Mouse (Mus musculus) spleen, adult 18-20 months (tissue): ENCODE data around the gene Polrmt.
A peak's percentile ranks its signal among the peaks of the same experiment; 100 is the strongest.

ENCODE experiments used
- DNase-seq, 2 experiments: peaks; one replicate each; pipeline ENCODE4 v3.0.0; 2022; ENCODE audit warnings: mixed read lengths in 2 of 2

The Polrmt gene

DNA sequence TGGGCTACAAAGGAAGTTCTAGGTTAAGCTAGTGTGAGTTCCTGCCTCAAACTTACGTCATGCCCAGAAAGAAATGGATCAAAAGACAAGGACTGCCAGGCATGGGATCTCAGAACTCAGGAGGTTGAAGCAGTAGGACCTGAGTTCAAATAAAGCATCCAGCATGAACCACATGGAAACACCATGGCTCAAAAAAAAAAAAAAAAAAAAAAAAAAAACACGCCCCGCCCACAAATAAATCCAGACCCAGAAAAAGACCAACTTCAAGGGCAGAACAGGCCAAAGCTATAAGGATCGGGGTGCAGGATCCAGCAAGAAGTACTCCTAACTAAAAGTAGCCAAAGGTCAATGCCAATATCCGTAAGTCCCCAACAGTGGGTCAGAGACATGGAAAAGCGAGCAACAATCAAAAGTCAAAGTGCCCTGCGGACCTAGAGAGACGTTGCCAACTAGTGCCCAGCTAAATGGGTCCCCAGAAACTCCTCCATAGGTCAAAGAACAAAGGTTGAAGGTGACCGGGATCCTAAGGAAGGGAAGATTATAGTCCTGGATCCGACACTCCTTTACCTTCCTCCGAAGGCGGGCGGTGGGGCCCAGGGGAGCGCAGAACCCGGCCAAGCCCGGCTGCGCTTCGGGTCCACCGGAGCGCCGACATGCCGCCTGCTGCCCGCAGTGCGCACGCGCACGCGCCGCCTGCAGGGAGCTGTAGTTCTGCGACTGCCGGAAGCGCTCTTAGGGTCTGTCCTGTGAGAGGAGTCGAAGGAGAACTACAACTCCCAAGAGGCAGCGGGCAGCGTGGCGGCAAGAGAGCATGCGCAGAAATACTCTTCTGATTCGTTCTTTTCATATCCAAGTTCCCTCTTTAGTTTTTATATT, at the start of gene Polrmt:
Polrmt (minus strand) TSS at position 684 of the 876 bp plus-strand sequence.
- DNase-seq: peak; percentile 90 to 93

DNA sequence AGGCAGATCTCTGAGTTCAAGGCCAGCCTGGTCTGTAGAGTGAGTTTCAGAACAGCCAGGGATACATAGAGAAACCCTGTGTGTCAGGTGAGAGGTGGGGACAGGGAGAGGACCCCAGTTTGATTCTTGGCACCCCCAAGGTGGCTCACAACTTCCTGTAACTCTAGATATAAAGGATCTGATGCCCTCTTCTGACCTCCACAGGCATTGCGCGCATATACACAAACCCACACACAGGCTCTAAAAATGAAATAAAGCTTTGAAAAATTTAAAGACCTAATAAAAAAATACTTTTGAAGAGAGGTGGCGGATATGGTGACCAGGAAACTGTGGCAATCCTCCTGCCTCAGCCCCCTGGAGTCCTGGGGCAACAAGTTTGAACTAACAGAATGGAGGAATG, 49.5 kb upstream of the Polrmt start:
- DNase-seq: no peak

DNA sequence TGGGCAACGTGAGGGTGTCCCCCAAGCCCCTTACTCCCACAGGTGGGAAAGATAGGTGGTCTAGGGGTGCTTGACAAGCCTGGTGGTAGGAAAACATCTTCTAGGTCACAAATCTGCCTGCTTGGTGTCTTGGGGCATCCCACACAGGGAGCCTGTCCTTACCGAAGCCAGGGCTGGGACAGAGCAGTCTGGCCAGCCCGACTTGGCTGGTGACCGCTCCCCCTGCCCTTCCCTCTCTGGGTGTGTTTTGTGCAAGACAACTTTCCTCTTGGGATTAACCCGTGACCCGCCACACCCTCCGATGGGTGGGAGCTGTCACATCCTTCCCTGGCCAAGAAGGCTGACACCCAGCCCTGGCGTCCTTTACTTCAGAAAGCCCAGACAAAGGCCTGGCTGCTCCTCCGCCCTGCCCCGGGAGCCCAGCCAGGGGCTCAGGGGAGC, 48.1 kb upstream of the Polrmt start:
- DNase-seq: no peak

DNA sequence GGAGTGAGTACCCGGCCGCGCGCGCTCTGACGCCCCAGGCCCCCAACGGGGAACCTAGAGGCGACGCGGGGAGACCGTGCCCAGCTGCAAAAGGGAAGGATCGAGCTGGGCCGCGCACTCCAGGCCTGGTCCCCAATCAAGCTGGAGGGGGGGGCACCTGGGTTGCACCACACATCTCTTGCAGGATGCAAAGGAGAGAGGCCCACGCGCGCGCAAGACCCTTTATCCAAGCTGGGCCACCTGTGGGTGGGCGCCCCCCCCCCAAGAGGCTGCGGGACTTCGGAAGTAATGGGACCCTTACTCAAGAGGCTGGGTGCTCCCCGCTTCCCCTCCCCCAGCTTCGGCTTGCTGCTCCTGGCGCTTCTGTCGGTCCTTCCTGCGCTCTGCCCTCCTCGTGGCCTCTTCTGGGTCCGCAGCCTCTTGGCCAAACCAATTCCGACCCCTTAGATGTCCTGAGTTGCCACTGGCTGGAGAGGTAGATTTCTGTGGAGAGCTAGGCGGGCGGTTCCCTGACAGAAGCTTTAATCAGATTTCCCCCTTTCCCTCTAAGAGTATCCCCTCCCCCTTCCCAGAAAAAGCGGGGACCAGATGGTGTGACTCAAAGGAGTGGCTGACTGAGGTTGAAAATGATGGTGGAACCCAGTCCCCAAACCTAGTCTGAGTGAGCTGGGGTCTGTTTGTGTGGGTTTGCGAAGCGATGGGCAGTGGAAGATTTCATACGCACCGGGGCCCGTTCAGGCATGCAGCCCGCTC, 47.5 kb upstream of the Polrmt start:
- no peak for DNase-seq

DNA sequence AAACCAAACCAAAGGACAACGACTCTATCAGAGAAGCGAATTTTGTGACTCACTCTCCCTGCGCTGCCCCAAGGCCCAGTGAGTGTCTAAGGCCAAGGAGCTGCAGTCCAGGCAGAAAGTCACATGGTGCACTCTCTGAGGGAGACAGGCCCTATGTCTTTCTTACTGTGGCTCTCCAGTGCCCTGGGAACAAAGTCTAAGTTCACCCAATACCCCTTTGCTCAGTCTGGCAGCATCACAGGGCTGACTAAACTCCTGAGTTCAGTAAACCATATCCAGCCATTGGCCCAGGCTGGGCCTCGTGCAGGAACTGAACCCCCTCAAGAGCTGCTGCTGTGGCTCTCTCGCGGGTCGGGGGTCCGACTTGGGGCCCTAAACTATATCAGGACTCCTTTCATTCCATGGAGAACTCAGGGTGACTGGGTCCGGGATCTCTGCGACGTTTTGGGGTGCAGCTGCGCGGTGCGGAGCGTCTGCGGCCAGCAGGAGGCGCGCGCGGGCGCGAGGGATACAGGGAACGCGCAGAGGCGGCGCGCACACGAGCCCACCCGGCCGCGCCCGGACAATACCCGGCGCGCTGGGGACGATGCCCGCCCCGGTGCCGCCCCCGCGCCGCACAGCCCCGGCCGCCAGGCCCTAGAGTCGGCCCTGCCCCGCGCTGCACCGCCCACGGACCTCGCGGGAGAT, 46.8 kb upstream of the Polrmt start, which contains the start of gene Palm:
Palm (plus strand) TSS at position 522 of the 687 bp plus-strand sequence.
- peak; percentile 47 to 85 for DNase-seq

DNA sequence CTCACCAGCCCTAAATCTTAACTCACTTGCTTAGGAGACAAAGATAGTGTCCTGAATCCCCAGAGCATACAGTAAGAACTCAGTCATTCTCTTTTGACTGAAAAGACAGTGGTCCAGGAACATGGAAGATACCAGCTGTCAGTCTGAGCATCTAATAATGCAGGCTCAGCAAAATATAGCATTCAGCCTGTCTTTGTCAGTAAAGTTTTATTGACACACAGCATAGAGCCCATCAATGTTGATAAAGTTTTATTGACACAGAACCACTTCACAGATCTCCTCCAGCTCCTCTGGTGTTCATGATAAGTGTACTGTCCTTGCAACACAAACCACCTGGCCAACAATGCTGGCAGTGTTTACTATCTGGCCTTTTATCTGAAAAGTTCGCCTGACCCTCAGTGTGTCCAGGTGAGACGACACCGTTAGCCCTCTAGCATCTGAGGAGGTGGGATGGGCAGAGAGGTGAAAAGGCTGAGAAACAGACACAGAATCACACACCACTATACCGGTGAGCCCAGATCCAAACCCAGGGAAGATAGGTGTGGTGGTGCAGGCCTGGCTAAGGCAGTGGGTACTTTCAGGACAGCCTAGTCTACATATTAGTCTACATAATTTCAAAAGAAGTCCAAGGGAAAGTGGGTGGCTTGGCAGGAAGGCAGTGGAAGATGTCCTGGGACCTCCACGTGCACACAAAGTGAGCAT, 46.1 kb upstream of the Polrmt start:
- DNase-seq: no peak

DNA sequence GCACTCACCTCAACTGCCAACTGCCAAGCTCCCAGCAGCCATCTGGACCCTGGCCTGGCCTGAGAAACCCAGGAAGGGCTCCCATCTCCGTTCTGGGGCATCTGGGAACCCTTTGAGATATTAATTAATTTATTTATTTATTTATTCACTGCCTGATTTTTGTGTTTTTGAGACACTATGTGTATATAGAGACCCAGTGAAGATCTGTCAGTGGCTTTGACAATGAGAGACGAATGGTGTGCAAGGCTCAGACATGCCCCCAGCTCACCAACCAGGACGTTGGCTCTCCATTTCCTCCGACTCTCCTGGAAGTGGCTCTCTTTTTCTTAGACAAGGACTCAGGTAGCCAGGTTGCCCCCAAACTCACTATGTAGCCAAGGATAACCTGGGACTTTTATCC, 44.5 kb upstream of the Polrmt start, which contains the start of gene Prss57:
Prss57 (minus strand) TSS at position 101 of the 400 bp plus-strand sequence.
- no peak for DNase-seq

DNA sequence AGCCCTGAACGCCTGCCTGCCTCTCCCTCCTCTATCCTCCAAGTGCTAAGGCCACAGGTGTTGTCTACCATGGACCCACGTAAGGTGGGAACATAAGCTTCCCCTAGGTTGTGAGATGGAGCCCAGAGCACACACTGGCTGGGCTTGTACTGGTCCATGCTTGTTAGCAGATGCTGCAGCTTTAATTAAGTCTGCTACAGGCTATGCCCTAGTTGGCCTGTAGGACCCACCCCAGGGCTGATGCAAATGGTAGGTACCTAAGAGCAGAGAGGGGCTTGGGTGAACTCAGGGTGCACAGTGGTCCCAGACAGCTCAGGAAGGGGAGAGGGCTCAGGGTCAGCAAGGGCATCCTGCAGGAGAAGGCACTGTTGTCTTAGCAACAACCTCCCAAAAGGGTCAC, 43.2 kb upstream of the Polrmt start:
- no peak for DNase-seq

DNA sequence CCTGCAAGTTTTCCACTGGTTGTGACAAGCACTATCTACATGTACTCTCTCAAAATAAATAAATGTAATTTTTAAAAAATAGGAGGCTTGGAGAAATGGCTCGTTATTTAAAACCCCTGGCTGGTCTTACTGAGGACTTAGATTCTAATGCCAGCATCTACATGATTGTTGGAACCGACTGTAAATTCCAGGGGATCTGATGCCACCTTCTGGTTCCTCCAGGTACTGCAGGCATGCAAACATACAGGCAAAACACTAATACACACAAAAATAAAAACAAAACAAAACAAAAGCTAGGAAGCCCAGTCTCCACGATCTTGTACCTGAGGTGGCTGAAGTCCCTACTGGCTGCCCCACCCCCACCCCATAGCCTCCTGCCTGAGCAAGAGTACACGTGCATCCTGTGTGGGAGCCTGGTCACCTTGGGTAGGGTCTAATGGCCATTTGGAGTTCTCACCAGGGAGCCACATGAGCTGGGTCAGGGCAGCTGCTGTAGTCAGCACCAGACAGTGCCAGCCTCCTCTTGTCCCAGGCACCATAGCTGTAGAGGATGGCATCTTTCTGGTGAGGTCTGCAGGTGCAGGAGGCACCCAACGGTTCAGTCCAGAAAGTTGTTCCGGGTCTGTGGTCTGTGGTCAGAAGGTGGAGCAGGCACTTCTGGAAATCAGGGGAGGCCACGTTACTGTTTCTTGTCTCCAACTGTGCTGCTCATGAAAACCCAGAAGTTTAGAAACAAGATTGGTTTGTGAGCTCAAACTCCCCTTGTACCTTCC, 42.2 kb upstream of the Polrmt start:
- DNase-seq: peak; percentile 48 to 80

DNA sequence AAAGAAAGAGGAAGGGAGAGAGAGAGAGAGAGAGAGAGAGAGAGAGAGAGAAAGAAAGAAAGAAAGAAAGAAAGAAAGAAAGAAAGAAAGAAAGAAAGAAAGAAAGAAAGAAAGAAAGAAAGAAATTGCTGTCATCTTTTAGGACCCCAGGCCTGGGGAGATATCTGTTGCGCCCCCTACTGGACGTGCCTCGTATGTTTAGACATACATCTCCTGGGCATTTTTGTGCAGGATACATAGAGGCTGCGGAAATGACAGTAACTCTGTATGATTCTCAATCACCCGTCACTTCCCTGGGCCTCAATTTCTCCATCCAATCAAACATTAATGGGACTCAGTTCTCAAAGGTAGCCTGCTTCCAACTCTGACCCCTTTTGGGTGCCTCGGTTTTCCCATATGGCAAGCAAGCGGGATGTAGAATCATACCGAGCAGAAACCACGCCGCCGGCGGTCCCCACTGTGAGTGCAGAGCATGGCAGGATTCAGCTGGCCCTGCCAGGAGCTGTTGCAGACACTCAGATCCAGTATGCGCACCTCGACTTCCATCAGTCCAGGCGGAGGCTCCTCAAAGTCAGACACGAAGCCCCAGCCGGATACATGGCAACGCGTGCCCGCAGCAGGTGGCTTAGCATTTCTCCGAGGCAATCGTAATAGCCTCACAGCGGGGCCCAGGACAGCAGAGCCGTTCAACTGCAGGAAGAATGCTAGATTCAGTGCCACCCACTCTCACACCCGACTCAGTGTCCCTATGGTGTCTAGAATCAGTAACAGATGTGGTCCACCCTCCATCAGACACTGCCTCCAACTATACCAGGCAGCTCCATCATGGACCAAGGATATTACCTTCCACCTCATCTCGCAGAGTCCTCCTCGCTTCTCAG, 37.8 kb upstream of the Polrmt start:
- peak in 1 of 2 experiments; percentile 51 for DNase-seq

DNA sequence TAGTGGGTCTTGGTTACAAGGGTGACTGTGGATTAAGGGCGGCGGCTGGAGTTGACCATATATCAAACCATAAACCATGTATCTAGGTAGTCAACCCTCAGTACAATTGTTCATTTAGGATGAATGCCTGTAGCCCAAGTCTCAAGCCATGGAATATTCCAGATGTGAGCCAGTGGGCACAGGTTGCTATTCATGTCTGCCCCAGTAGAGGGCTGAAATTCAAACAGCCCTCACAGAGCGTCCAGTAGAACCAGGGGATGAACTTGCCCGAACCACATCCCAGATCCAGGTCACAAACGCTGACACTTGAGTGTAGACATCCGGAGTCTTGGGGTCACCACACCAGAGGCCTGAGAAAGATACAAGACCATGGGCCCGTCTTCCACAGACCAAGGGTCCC, 36.7 kb upstream of the Polrmt start:
- DNase-seq: no peak

DNA sequence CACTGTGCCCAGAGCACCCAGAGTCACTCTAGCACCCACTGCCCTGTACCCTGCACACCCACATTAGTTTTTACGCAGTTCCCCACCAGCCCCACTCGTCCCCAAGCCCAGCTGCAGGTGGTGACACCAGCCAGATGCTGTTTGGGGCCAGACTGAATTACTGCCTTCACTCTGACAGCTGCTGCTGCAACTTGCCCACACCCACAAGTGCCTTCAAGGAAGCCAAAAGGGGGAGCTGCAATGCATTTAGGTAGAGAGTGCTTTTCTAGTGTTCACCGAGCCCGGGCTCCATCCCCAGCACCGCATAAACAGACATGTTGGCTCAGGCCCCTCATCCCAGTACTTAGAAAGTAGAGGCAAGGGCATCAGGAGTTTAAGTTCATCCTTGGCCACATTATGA, 35.6 kb upstream of the Polrmt start:
- DNase-seq: no peak

DNA sequence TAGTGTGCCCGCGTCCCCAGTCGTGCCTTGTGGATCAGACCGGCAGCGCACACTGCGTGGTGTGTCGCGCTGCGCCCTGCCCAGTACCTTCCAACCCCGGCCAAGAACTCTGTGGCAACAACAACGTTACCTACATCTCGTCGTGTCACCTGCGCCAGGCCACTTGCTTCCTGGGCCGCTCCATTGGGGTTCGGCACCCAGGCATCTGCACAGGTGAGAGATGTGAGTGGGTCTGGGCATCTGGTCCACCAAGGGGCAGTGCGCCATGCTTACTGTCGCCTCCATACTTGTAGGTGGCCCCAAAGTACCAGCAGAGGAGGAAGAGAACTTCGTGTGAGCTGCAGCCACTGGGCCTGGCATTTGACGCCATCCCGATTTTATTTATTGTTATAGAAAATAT, 34.8 kb upstream of the Polrmt start:
- DNase-seq: no peak

DNA sequence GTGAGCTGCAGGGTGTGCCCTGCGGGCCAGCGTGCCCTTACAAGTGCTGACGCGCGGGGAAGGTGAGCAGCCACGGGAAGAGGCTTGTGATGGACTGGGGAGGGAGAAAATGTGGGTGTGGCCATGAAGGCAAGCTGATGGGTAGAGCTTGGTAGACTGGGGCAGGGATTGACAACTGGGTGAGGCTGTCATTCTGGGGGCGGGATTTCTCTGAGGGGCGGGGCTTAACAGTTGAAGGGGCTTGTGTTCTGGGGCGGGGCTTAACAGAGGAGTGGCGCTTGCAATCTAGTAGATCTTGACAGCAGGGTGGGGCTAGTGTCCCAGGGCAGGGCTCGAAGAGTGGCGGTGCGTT, 34.3 kb upstream of the Polrmt start:
- peak in 1 of 2 experiments; percentile 68 for DNase-seq

DNA sequence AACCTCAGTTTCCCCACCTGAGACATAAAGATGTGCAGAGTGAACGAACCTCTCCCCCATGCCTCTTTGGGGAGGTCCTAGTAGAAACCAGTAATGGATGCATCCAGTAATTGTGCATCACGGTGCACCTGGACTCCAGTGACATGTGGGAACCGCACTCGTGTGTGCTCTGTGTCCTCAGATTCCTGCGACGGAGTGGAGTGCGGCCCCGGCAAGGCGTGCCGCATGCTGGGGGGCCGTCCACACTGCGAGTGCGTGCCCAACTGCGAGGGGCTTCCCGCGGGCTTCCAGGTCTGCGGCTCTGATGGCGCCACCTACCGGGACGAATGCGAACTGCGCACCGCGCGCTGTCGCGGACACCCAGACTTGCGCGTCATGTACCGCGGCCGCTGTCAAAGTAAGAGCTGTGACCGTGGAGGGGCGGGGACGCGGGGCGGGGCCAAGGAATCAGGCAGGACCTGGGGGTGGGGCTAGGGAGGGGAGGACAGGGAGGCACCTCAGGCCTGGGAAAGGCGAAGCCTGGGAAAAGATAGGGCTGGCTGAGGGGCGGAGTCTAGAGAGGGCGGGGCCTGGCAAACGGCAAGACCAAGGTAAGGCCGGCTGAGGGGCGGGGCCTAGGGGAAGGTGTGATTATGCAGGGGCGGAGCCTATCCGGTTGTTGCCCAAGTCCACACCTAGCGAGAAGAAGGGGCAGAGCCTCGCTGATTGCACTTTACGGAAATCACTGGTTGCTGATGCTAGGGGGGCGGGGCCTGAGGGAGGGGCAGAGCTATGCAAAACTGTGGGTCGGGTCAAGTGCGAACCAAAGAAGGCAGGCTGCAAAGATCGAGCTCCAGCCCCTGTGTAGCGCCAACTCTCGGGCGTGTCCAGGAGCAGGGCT, 33.6 kb upstream of the Polrmt start:
- peak; percentile 95 to 96 for DNase-seq

DNA sequence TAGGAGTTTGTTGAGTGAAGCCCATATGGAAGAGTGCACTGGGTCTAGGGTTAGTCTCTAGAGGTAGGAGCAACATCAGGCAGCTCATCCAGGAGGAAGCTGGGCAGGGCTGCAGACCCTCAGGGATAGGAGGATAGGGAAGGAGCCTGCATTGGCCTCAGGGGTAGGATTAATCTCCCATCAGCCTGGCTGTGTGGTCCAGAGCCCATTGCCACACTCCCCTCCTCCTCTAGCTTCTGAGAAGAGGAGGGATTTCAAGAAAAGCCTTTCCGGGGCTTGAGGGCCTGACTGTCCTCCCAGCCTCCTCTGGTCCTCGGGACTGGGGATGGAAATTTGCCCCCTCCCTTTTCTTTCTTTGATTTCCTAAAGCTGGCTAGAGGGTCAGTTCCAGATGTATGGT, 32.8 kb upstream of the Polrmt start:
- DNase-seq: no peak

DNA sequence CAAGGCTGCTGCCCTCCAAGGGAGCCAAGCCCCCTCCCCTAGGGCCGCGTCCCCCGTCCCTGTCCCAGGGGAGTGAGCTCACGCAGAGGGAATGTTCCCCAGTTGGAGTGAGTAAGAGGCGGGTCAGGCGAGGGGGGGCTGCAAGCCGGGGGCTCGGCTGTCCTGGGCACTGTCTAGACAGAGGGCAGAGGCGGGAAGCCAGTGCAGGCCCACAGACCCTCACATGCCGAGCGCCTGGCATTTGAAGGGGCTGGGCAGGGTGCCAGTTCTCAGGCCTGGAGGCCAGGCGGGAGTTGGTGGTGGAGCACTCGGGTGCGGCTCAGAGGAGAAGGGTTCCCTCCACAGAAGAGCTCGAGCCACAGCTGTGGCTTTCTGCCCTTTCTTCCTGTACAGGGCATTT, 31.6 kb upstream of the Polrmt start:
- no peak for DNase-seq

DNA sequence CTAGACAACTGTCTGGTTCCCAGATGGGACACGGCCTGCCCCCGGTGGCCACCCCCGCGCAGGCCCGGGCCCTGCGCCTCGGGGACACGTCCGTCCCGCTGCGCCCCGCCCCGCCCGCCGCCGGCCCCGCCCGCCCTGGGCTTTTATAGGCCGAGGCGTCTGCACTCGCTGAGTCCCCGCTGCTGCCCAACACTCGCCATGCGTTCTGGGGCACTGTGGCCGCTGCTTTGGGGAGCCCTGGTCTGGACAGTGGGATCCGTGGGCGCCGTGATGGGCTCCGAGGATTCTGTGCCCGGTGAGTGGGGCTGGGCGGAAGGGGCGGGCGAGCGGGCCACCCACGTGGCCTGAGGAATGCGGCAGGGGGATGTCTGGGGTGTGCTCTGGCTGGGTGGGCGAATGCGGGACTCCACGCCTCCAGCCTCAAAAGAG, 30.7 kb upstream of the Polrmt start, which contains the start of gene Fstl3:
Fstl3 (plus strand) TSS at position 170 of the 429 bp plus-strand sequence.
- DNase-seq: no peak

DNA sequence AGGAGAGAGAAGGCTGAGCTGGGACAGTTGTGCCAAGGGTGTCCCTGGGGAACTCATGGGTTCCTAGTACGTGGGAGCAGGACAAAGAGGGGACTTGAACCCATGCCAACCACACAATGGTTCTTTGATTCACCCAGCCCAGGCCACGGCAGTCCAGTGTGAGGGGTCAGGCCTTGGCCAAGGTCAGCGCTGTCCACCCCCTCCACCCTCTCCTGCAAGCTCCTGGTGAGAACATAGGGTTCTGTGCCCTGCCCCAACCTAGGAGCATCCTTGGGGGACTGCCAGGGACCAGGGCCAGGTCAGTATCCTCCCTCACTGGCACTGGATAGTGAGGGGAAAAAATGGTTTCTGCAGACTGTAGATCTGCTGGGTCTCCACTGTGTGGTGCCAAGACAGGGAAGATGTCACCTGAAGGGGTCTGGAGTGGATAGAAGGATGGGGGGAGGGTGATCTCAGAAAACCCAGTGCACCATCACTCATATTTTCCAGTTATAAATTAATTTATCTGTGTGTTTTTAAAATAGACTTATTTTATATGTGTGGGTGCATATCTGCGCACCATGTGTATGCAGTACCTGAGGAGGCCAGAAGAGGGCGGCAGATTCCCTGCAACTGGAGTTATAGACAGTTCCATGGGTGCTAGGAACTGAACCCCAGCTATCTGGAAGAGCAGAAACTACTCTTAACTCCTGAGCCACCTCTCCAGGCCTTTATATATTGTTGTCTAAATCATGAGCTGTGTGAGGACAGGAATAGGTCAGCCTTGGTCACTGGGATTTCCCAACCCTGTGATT, 28.3 kb upstream of the Polrmt start:
- DNase-seq: no peak
